Mouse (Mus musculus) T-helper 1 cell (primary cell): Measurements from ENCODE around the gene Phf14.
"Not testable (repeated sequence)": the region's sequence is repeated elsewhere in the genome, so short reads cannot be mapped to it uniquely, and the experiment has no call there.

Source experiments
- in situ Hi-C: fragments of 300-600 bp; cut with MboI, MseI; formaldehyde crosslinking; loops from one replicate; pipeline ENCODE4 v1.15.1; 2025; ENCODE audit warnings: high pct_unique_total_duplicates

The Phf14 gene

DNA sequence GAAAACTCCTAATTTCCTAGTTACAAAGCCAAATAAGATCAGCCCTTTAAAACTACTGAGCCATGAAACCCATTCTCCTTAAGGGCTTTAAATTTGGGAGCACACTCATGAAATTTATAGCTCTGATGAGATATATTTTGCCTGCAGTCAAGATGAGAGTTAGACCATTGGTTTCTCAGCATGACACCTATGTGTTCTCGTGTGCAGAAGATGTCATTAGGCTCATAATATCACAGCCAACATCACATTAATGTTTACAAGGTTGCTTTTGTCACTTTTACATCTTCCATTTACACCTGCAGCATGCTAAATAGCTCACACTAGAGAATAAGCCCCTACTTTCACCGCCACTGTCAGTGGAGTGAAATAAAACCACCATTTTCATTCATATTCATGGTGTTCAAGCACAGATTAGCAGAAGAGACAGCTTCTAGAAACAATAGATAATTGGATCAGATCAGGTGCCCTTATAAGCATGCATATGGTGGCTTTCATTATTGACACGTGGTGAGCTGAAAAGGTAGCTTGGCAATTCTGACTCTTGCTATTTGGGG is 181.9 kb downstream of the Phf14 start:
- in situ Hi-C loops = no loop called here

GRCm38 (mm10) chr6:12095716-12096115 is 188.1 kb downstream of the Phf14 start:
- in situ Hi-C loops = no loop called here

DNA sequence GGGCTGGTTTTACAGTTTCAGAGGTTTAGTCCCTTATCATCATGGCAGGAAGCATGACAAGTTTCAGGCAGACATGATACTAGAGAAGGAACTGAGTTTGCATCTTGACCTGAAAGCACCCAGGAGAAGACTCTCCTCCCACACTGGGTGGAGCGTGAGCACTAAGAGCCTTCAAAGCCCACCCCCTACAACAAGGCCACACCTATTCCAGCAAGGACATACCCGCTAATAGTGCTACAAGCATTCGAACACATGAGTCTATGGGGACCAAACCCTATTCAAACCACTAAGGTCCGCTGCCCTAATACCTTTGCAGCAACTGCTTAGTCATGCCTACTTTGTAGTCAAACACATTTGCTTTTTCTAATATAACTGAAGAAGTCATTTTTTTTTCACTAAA is 189.5 kb downstream of the Phf14 start:
- in situ Hi-C loops = no loop called here

- in situ Hi-C loops = no loop called here
Observed at GRCm38 (mm10) chr6:12105144-12105543, 197.5 kb downstream of the Phf14 start.

DNA sequence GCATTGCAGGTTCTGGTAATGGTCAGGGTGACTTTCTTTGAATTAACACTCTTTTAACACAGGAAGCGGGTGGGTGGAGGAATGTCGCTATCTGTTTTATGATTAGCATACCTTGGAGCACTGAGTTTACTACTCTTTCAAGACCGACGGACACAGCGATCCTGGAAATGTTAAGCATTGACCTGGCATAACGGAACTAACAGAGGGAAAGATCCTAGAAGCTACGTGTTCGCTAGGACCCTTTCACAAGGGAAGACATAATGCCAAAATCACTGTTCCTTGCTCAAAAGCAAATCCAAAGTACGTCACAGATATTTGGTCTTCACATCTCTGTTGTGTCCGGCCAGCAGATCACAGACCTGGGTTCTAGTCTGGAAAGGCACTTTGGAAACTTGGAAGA is 199.7 kb downstream of the Phf14 start:
- in situ Hi-C loops = no loop called here

DNA sequence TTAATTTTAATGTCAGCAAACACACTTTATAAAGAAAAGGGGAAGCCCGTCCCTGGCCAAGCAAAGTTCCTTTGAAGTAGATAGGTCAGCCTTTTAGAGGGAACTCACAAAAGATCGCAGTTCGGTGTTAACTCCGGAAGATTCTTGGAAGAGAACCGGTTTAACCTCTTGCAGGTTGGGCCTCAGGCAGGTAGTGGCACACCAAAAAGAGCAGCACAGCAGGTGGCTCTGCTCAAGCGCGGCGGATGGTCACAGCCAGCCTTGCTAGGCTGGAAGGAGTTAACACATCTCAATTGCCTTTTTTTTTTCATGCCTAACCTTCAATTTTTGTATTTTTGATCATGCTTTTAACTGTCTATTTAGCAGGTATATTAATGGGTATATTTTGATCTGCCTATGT is 200.2 kb downstream of the Phf14 start:
- in situ Hi-C loops = no loop called here

GRCm38 (mm10) chr6:12116926-12117818 is 209.6 kb downstream of the Phf14 start:
- in situ Hi-C loops = no loop called here

DNA sequence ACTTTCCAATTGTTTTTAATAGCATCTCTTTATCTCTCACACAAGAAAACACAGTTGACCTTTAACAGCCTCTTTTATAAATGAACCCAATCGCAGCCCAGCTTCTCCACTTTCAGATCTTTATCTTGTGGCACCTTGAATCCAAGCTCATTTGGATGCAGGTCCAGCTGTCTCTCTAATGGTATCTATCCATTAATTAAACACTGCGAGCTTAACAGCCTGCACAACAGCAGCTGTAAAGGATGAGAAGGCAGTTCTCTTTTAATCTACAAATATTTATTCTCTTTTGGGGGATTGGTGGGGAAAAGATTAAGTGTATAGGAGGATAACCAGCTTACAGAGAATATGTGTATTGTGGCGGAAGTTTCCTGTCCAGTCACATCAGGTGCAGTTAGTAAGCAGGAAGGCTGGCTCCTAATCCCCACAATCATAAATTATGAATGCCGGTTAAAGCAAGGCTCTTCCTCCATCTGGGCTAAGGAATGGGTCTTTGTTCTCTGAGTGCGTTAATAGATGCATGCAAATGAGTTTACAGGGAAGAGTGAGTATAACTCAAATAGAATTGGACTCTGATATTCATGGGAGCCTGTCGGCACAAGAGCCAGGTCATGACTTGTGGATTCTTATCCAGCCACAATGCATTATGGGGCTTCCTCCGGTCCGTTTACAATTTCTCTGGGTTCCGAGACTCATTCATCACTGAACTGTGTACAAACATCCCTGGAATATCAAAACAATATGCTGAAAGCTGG is 210.4 kb downstream of the Phf14 start:
- in situ Hi-C loops = no loop called here

DNA sequence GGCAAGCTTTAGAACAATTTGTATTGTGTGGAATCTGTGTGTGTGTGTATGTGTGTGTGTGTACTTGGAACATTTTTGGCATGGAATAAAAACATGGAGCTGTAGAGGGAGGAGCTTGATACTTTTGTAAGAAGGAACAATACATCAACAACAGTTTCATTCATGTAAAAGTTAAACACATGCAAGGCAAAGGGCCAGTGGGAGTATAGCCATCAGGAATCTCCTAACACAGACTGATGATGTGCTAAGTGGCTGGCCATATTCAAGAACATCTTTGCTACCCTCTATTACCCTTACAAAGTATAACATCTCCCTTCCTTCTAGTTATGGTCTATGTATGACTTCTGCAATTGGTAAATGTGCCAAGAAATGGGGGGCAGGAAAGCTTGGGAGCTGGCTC is 215.2 kb downstream of the Phf14 start:
- in situ Hi-C loops = no loop called here

DNA sequence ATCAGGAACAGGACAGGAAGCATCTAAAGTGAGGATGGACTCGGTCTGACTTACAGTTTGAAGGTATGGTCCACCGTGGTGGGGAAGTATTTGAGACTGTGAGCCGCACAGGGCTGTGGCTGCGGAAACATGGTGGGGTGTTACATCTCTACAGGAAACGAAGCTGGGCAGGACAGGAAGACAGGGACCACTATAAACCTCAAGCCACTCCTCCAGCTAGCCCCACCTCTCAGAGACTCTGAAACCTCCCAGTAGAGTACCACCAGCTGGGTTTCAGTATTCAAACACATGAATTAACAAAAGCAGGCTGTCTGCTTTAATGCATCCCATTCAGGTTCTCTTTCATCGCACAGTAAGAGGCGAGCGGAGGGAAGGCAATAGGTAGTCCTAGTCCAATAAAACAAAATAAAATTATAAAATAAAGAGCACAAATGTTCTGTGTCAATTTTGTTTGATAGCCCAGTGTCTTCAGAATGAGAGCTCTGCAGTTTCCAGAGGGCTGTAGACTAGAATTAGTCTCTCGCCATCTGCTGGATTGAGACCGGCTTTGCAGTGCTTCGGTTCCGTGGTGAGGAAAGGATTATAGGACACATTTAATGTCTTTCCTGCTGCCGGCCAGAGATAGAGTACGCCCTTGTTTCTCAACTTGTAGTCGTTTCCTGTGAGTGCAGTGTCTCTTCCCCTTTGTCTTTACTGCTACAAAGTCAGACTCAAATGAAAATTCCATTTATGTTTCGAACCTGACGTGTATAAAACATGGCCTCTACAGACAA is 217.6 kb downstream of the Phf14 start:
- in situ Hi-C loops = no loop called here

DNA sequence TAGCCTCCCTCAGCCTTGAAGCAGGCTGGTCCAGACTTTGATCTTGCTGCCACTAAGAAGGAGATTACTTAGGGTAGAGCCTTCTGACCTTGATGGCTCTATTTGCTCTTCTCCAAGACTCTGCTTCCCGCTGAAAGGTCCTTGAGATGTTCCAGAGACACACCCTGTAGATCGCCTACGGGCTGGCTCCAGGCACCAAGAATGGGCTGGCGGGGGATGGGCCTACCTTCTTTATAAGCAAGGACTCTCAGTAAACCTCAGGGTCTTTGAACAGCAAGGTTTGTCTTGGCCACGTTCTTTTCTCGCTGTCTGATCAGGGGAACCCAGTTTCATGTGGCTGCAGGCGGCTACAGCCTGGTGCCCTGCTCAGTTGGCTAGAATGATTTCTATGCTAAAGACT is 219.0 kb downstream of the Phf14 start:
- in situ Hi-C loops = not testable (repeated sequence)

- in situ Hi-C loops = no loop called here
Observed at GRCm38 (mm10) chr6:12127287-12127686, 219.7 kb downstream of the Phf14 start.
